Mouse (Mus musculus) small intestine, adult 2 months (tissue): ENCODE measurements around the gene Sh3bp1. TPM values are rescaled to one million over a fixed set of nuclear protein-coding genes. Genes with fewer than 3 reads are reported as not detected.

Source experiments
- H3K27ac ChIP-seq: fragments of 200-500 bp; 2 replicates; pipeline ENCODE4 v1.5.1; 2012; ENCODE audit warnings: low read depth, low read length, control low read depth, inconsistent platforms; ENCODE audit not compliant: insufficient read depth
- H3K27me3 ChIP-seq: fragments of 200-500 bp; 2 replicates; pipeline ENCODE4 v1.6.1; 2012; ENCODE audit warnings: mild to moderate bottlenecking, moderate library complexity, low read length, inconsistent platforms; ENCODE audit not compliant: control insufficient read depth, insufficient read depth
- H3K36me3 ChIP-seq: fragments of 200-500 bp; 2 replicates; pipeline ENCODE4 v1.6.1; 2012; ENCODE audit warnings: mild to moderate bottlenecking, low read length, control low read depth, inconsistent platforms; ENCODE audit not compliant: control insufficient read depth, insufficient read depth
- H3K4me1 ChIP-seq: fragments of 200-500 bp; 2 replicates; pipeline ENCODE4 v1.6.1; 2012; ENCODE audit warnings: low read length, inconsistent platforms, mixed read lengths; ENCODE audit not compliant: control insufficient read depth, insufficient read depth, insufficient read length
- H3K4me3 ChIP-seq: fragments of 200-500 bp; 2 replicates; pipeline ENCODE4 v1.5.1; 2012; ENCODE audit warnings: low read depth, mild to moderate bottlenecking, control low read depth, inconsistent platforms, low read length, moderate library complexity
- CTCF ChIP-seq: fragments of 200-500 bp; IDR thresholded peaks from 2 replicates; pipeline ENCODE4 v1.5.1; 2012; ENCODE audit warnings: low read depth, mild to moderate bottlenecking, control low read depth, inconsistent platforms, low read length, moderate library complexity, mixed read lengths; ENCODE audit not compliant: insufficient replicate concordance, insufficient read length; ENCODE audit errors: extremely low read depth
- POLR2A ChIP-seq: fragments of 200-500 bp; IDR thresholded peaks from 2 replicates; pipeline ENCODE4 v1.6.1; 2012; ENCODE audit warnings: low read depth, mild to moderate bottlenecking, control low read depth, inconsistent platforms, low read length, moderate library complexity
- WGBS: fragments of 180-500 bp; shearing (Covaris S2); methylation state at CpG from one replicate; pipeline ENCODE4 v1.1.7; 2018; 5-methylcytosine and 5-hydroxymethylcytosine counted together
- polyA plus RNA-seq: library from polyadenylated mRNA; depleted of rRNA; stranded (reverse); fragments of >200 nt; gene quantifications from 2 replicates; pipeline ENCODE4 v1.2.3, GENCODE M21; 2012

The Sh3bp1 gene
- polyA plus RNA-seq, 1 experiment: 48.8 TPM

DNA sequence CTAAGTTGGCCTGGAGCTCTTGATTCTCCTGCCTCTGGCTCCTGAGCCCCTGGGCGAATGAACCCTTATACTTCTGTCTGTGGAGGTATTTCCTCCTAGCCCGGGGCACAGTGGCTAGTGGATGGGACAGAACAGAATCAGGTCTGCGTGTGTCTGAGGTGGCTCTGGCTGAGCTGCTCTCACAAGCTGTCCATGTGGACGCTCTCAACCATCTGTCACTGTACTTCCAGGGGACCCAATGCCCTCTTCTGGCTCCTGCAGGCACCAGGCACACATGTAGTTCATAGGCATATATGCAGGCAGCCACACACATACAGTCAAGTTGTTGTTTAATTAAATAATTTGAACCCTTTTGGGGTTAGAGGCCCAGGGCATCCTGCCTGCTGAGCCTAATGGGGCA is 40.3 kb upstream of the Sh3bp1 start:
- Histone ChIP-seq H3K27ac (peak overlapping the region; percentile 85), H3K36me3 (no peaks in the 10 kb centered on the region)
- WGBS: 27% methylated on average over 4 of the region's 4 CpGs

DNA sequence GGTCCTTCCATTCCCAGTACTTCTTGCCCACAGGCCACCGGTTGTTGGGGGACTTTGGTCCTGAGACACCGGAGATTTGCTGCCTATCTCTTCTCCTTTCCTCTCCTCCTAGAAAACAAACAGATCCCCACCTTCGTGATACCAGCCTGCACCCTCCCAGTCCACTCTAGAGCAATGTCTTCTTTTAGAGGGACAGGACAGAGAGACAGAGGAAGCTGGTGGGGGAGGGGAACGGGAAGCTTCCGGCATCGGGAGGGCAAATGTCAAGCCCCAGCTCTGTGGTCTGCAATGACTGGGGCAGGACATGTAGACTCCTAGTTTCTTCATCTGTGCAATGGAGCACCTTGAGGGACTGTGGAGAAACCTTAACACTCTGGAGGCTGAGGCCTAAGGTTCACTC is 39.9 kb upstream of the Sh3bp1 start:
- Histone ChIP-seq H3K4me1 (peaks cover 40% of the 10 kb centered on the region), H3K27me3 (no peaks in the 10 kb centered on the region), H3K4me3 (no peak overlapping the region), H3K36me3 (no peaks in the 10 kb centered on the region), H3K27ac (peak overlapping the region; percentile 85)
- WGBS: 11% methylated on average over 6 of the region's 6 CpGs
- TF ChIP-seq CTCF (no peak), POLR2A (no peak)

More for the DNA sequence above, 40.3 kb upstream of the Sh3bp1 start:
- Histone ChIP-seq H3K4me1 (peaks cover 39% of the 10 kb centered on the region), H3K4me3 (no peak overlapping the region), H3K27me3 (no peaks in the 10 kb centered on the region)
- no peak; the same call in 1 of the 2 replicates for TF ChIP-seq POLR2A
- TF ChIP-seq CTCF: no peak

DNA sequence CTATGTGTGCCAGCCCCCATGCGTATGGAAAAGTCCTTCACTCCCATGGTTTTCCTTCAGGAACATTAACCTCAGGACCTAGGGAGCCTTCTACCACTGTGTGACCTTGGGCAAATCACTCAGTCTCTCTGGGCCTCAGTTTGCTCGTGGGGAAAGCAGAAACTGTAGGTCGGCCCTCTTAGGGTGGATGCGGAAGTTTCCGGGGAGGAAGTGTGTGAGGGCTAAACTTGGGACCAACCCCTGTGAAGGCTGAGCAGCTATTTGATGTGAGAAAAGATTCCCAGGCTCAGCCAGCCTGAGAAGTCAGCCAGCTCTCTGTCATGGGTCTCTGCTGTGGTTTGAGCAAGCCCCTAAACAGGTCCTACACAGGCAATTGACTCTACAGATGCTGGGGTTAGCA is 37.3 kb upstream of the Sh3bp1 start:
- TF ChIP-seq CTCF (no peak), POLR2A (no peak)

DNA sequence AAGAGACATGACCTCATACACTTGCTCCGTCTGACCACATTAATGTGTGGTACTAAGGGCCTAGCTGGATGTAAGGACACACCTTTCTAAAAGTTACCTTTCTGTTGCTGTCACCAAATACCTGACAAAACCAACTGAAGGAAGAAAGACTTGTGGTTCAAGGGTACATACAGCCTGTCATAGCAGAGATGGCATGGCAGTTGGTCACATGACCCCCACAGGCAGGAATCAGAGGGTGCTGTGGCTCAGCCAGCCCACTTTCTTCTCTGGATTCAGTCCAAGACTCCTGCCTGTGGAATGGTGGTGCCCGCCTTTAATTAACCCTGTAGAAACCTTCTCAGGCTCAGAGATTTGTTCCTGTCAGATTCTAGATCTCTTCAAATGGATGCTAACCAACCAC is 36.4 kb upstream of the Sh3bp1 start:
- H3K36me3 ChIP-seq: no peaks in the 10 kb centered on the region
- H3K4me1 ChIP-seq: peaks cover 30% of the 10 kb centered on the region
- 46% methylated on average over 2 of the region's 2 CpGs for WGBS
- 0 out of 2 replicates have a peak overlapping the region, but pooled peaks have one; percentile 38 for H3K27ac ChIP-seq
- no peaks in the 10 kb centered on the region for H3K27me3 ChIP-seq
- TF ChIP-seq POLR2A (no peak), CTCF (no peak)
- no peak overlapping the region for H3K4me3 ChIP-seq

More for the DNA sequence above, 37.3 kb upstream of the Sh3bp1 start:
- Histone ChIP-seq H3K4me1 (peaks cover 34% of the 10 kb centered on the region), H3K27ac (no peak overlapping the region), H3K4me3 (no peak overlapping the region), H3K27me3 (no peaks in the 10 kb centered on the region), H3K36me3 (no peaks in the 10 kb centered on the region)
- 82% methylated on average over 5 of the region's 5 CpGs for WGBS

DNA sequence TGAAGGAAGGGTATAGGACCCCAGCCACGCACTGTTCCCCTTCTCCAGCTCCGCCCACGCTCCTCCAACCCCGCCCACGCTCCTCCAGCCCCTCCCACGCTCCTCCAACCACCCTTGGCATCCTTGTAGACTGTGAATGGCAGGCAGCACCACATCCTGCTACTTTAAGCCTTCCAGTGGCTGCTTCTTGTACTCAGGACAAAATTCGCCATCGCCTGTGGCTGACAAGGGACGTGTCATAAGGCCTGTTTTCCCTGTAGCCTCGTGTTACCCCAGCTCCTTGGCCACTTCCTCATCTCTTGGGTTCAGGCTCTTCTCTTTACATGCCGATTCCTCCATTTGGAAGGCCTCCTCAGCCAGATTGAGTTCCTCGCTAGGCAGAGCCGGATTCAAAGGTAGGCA is 35.7 kb upstream of the Sh3bp1 start:
- no peak for TF ChIP-seq POLR2A
- no peak for TF ChIP-seq CTCF
- Histone ChIP-seq H3K4me1 (peaks cover 30% of the 10 kb centered on the region), H3K36me3 (no peaks in the 10 kb centered on the region), H3K27me3 (no peaks in the 10 kb centered on the region), H3K4me3 (peak overlapping the region; percentile 34), H3K27ac (peak overlapping the region; percentile 38; the same call in 1 of the 2 replicates)
- 37% methylated on average over 13 of the region's 13 CpGs for WGBS

DNA sequence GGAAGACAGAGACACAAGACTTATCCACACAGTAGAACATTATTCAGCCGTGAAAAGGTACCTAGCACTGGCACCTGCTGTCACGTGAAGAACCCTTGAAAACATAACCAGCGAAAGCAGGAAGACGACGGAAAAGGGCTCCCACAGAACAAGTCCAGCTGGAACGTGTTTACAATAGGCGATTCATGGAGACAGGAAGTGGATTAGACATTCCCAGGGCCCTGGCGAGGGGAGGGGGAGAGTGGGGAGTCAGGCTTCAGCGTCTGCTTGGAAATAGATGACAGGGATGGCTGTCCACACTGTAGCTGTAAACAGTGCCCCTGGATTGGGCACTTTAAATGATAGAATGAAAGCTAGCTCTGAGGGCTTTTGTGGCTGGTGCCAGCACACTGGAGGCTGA is 31.2 kb upstream of the Sh3bp1 start:
- H3K4me1 ChIP-seq: peaks cover 23% of the 10 kb centered on the region
- no peak overlapping the region for H3K4me3 ChIP-seq
- no peaks in the 10 kb centered on the region for H3K27me3 ChIP-seq
- 9% methylated on average over 9 of the region's 9 CpGs for WGBS
- TF ChIP-seq POLR2A: no peak
- no peak for TF ChIP-seq CTCF
- H3K27ac ChIP-seq: peak overlapping the region; percentile 77
- no peaks in the 10 kb centered on the region for H3K36me3 ChIP-seq

DNA sequence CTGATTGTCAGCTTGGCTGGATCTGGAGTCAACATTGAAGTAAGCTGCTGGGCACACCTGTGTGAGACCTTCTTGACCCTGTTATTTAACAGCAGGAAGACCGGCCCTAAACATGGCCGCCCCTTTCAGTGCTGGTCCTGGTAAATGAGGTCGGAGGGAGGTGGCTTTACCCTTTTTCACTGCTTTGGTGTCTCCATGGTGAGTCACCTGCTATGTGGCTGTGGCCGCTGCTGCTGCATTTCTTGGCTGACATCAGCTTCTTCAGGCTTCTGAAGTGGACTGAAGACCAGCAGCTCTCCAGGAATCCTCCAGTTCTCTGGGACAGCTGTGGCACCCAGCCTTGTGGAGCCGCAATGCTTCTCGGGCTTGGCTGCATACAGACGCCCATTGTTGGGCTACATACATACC is 30.7 kb upstream of the Sh3bp1 start:
- WGBS: 25% methylated on average over 7 of the region's 7 CpGs

DNA sequence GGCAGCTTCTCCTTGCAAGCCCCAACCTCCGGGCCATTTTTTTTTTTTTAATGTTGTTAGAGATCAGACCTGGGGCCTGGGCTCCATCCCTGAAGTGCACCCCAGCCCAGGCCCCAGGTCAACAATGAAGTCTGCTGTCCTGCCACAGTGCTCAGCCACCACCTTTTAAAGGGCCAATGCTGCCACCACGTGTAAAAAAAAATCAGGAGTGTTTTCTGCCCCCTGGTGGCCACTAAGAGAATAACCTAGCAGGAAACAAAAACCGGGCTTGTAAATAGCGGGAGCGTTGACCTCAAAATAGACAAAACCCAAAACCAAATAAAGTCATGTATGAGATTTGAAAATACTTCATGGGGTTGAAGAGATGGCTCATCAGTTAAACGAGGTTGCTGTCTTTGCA is 29.8 kb upstream of the Sh3bp1 start:
- no peak for TF ChIP-seq POLR2A
- peak; percentile 72; the same call in 1 of the 2 replicates for TF ChIP-seq CTCF
- WGBS: 4% methylated on average over 6 of the region's 6 CpGs
- H3K27ac ChIP-seq: no peak overlapping the region

More for the DNA sequence above, 30.7 kb upstream of the Sh3bp1 start:
- TF ChIP-seq CTCF: no peak
- no peak for TF ChIP-seq POLR2A
- Histone ChIP-seq H3K27me3 (no peaks in the 10 kb centered on the region), H3K36me3 (no peaks in the 10 kb centered on the region), H3K4me1 (peaks cover 19% of the 10 kb centered on the region), H3K27ac (peak overlapping the region; percentile 77), H3K4me3 (no peak overlapping the region)

More for the DNA sequence above, 29.8 kb upstream of the Sh3bp1 start:
- Histone ChIP-seq H3K36me3 (no peaks in the 10 kb centered on the region), H3K4me1 (peaks cover 13% of the 10 kb centered on the region), H3K27me3 (no peaks in the 10 kb centered on the region), H3K4me3 (no peak overlapping the region)
